Mouse (Mus musculus) neural tube, embryonic 12.5 days (tissue): ENCODE measurements around the gene Kirrel3. TPM values are rescaled to one million over a fixed set of nuclear protein-coding genes. Genes with fewer than 3 reads are reported as not detected.
A peak's percentile ranks its signal among the peaks of the same experiment; 100 is the strongest.

Experiments
- ATAC-seq: fragments of 200-750 bp; cut with Nextera tagmentation; 2 replicates; pipeline ENCODE4 v1.8.0; 2017; ENCODE audit warnings: low read depth, mild to moderate bottlenecking, moderate TSS enrichment, moderate library complexity; ENCODE audit not compliant: low FRiP score
- H3K27ac ChIP-seq: fragments of 300-500 bp; sonication (generic); 2 replicates; pipeline ENCODE4 v1.5.1; 2016
- H3K27me3 ChIP-seq: fragments of 300-500 bp; sonication (generic); replicated peaks from 2 replicates; pipeline ENCODE4 v1.6.1; 2016; ENCODE audit warnings: mild to moderate bottlenecking
- H3K36me3 ChIP-seq: fragments of 300-500 bp; sonication (generic); 2 replicates; pipeline ENCODE4 v1.6.1; 2016; ENCODE audit warnings: mild to moderate bottlenecking
- H3K4me1 ChIP-seq: fragments of 300-500 bp; sonication (generic); 2 replicates; pipeline ENCODE4 v1.6.1; 2016
- H3K4me2 ChIP-seq: fragments of 300-500 bp; sonication (generic); replicated peaks from 2 replicates; pipeline ENCODE4 v1.6.1; 2016; ENCODE audit warnings: mild to moderate bottlenecking
- H3K4me3 ChIP-seq: fragments of 300-500 bp; sonication (generic); 2 replicates; pipeline ENCODE4 v1.5.1; 2016
- H3K9ac ChIP-seq: fragments of 300-500 bp; sonication (generic); 2 replicates; pipeline ENCODE4 v1.6.1; 2016; ENCODE audit warnings: mild to moderate bottlenecking
- H3K9me3 ChIP-seq: fragments of 300-500 bp; sonication (generic); 2 replicates; pipeline ENCODE4 v1.6.1; 2016; ENCODE audit warnings: mild to moderate bottlenecking
- WGBS: fragments of 180-500 bp; shearing (Covaris S2); methylation state at CpG from one replicate; pipeline ENCODE4 v1.1.7; 2016; 5-methylcytosine and 5-hydroxymethylcytosine counted together
- polyA plus RNA-seq: library from polyadenylated mRNA; unstranded; fragments of >200 nt; fragmentation: Nextera tagmentation; extraction: Ambion mirVana; gene quantifications from 2 replicates; pipeline ENCODE4 v1.2.1, GENCODE M21; 2016

The Kirrel3 gene
- polyA plus RNA-seq, 1 experiment from 2014 or later, result 12.7 TPM

DNA sequence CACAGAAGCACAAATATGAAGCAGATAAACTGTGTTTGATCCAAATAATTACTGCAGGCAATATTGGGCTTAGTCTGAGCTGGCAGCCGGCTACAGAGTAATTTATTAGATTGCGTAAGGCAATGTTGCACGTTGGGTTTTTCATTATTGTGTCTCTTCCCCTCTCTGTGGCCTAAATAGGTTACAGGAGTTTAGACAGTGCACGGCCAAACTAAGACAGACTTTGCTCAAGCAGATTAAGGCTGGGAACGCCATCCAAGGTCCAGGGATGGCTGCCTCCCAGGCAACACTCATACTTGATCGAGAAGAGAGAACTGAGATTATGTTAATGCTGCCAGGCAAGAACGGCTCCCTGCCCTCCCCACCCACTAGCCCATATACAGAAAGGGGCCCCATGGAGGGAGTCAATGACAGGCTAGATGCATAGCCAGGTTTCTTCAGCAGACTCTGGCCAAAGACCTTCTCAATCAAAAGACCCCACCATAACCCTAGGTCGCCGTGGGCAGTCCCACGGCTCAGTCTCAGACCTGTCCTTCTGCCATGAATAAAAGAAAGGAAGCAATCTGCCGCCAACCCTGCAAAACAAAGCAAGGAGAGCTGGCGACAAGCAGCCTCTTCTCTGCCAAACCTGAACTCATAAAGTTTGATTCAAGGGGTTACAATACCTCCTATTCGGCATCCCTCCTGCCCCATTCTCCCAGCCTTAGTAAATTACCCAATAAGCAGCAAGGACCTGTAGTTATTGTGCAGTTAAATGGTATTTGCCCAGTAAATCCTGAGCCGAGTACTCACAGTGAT is 437.6 kb downstream of the Kirrel3 start:
- Histone ChIP-seq H3K9me3 (no peaks in the 10 kb centered on the region), H3K36me3 (no peaks in the 10 kb centered on the region), H3K4me3 (no peak overlapping the region), H3K4me1 (no peaks in the 10 kb centered on the region), H3K9ac (no peak overlapping the region), H3K4me2 (no peak overlapping the region), H3K27ac (no peak overlapping the region), H3K27me3 (no peaks in the 10 kb centered on the region)
- no peak for ATAC-seq
- 49% methylated on average over 14 of the region's 14 CpGs for WGBS

DNA sequence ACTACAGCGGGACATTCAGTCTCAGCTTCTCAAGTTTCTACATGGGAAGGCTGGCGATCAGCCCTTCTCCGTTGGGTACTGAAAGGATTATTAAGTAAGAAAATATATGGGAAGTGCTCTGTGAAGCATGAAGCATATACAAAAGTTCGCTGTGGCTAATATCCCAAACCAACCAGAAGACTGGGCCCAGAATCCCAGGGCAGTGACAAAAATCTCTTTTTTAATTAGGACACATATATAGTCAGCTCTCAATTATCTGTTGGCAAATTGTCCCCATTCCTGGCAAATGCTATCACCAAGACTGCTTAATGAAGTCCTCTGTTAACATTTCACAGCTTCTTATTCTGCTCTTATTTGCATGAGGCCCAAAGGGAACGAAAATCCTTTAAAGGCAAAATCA is 439.9 kb downstream of the Kirrel3 start:
- no peak overlapping the region for H3K9ac ChIP-seq
- H3K27ac ChIP-seq, result no peak overlapping the region
- no peaks in the 10 kb centered on the region for H3K27me3 ChIP-seq
- no peak overlapping the region for H3K4me3 ChIP-seq
- WGBS, result 90% methylated on average over 5 of the region's 5 CpGs
- H3K4me2 ChIP-seq, result no peak overlapping the region
- no peaks in the 10 kb centered on the region for H3K36me3 ChIP-seq
- no peaks in the 10 kb centered on the region for H3K4me1 ChIP-seq
- no peak for ATAC-seq
- no peaks in the 10 kb centered on the region for H3K9me3 ChIP-seq

DNA sequence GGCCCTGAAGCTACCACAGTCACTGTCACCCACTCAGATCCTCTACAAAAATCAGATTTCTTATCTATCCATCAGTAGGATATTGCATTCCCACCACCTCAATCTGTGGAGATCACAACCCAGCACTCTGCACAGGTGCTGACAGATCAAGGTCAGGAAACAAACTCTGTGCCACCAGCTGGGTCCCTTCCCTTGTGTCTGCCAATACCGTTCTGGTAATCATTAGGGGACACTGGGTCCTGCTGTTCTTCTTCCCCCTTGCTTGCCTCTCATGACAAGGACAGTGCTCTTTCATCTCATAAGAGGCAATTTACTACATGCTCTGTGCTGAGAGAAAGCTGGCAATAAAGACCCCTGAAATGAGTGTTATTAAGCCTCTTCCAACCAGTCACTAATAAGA is 444.7 kb downstream of the Kirrel3 start:
- Histone ChIP-seq H3K27ac (no peak overlapping the region), H3K9me3 (no peaks in the 10 kb centered on the region), H3K36me3 (no peaks in the 10 kb centered on the region), H3K4me2 (no peak overlapping the region), H3K27me3 (no peaks in the 10 kb centered on the region), H3K9ac (no peak overlapping the region), H3K4me3 (no peak overlapping the region), H3K4me1 (no peaks in the 10 kb centered on the region)
- no peak for ATAC-seq
- 46% methylated on average over 1 of the region's 1 CpGs for WGBS

DNA sequence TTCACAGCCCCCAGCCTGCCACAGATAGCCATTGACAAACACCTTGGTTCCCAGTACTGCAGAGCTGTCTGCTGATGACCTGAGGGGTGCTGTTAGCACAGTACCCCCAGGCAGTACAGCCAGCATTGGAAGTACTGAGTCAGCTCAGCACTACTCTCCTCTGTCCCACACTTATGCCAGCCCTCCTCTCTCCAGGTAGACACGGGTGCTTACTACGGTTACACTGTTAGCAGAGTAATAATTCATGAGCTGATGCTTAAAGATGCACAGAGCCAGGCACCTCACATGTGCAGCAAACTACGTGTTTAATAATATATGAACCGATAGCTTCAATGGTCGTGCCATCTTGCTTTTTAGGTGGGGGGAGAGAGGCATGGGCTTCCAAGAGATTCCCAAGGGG is 452.4 kb downstream of the Kirrel3 start:
- no peak overlapping the region for H3K27ac ChIP-seq
- ATAC-seq, result 0 out of 2 replicates have a peak, but pooled peaks have one; percentile 37
- 80% methylated on average over 5 of the region's 5 CpGs for WGBS

DNA sequence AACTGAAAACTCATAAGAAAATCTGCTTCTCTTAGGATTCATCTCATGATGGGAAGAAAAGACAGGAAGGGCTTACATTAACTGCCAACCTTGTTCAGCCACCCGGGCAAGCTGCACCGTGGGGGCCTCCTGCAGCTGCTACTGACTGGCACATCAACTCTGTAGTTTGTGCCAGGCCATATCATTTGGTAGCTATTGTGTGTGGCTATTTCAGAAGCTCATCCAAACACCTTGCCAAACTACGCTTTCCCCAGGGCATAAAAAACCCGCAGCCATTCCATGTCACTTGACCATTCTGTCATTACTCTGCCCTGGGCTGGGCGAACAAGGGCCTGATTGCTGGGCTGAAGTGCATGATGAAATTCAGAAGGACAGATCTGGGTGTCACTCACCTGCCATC is 453.9 kb downstream of the Kirrel3 start:
- H3K4me3 ChIP-seq, result no peak overlapping the region
- no peak for ATAC-seq
- no peaks in the 10 kb centered on the region for H3K4me1 ChIP-seq
- no peak overlapping the region for H3K4me2 ChIP-seq
- H3K9ac ChIP-seq, result no peak overlapping the region
- 93% methylated on average over 5 of the region's 5 CpGs for WGBS
- H3K36me3 ChIP-seq, result no peaks in the 10 kb centered on the region
- H3K27ac ChIP-seq, result no peak overlapping the region
- H3K9me3 ChIP-seq, result no peaks in the 10 kb centered on the region
- no peaks in the 10 kb centered on the region for H3K27me3 ChIP-seq

More for the DNA sequence above, 452.4 kb downstream of the Kirrel3 start:
- no peak overlapping the region for H3K4me3 ChIP-seq
- no peaks in the 10 kb centered on the region for H3K27me3 ChIP-seq
- H3K9me3 ChIP-seq, result no peaks in the 10 kb centered on the region
- no peak overlapping the region for H3K9ac ChIP-seq
- H3K4me1 ChIP-seq, result no peaks in the 10 kb centered on the region
- H3K36me3 ChIP-seq, result no peaks in the 10 kb centered on the region
- H3K4me2 ChIP-seq, result no peak overlapping the region

DNA sequence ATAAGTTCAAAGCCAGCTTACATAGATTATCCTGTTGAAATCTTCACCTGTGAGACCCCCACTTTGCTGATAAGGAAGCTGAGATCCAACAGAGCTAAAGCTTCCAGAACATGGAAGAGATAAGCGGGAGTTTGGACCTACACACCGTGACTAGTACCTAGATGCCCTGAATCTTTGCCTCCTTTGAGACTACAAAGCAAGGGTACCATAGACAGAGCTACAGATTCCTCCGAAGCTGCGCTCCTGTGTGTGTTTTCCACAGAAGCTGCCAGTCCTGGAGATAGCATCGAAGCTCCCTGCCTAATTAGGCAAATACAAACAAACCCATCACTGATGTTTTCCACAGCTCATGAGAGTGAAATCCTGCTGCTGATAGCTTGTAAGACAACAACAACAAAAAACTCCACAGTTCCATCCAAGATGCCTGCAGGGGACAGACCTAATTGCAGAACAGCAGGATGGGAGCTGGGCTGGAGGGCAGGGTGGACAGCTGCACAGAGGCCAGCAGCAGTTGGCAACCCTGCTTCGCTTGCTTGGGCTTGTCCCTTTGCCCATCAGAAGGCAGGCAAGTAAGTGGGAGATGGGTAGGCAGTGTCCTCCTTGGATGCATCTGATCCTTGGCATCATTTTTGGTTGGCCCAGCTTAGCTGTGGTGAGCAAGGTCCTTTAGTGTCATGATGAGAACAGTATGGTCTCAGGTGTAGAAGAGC is 456.6 kb downstream of the Kirrel3 start:
- Histone ChIP-seq H3K4me3 (no peak overlapping the region), H3K27me3 (no peaks in the 10 kb centered on the region), H3K27ac (no peak overlapping the region), H3K4me1 (peaks cover 2% of the 10 kb centered on the region), H3K36me3 (no peaks in the 10 kb centered on the region), H3K9me3 (no peaks in the 10 kb centered on the region), H3K9ac (no peak overlapping the region), H3K4me2 (no peak overlapping the region)
- WGBS, result 82% methylated on average over 6 of the region's 6 CpGs
- ATAC-seq, result no peak

DNA sequence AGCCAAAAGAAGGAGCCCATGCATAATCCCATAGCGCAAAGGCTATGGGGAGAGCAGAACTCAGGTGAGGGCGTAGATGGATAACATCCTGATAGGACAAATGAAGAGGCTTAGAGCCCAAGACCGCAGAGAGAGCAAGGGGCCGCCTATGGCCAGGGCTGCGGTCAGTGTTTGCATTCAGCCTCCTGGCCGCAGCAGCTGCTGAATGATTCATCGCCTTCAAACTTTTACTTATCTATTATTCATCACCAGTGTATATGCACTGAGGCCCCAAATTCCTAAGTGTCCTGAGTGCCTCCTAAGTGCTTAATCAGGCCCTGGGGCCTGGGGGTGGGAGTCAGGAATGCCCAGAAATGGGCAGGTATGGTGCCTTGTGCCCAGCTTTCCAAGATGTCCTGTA is 457.3 kb downstream of the Kirrel3 start:
- Histone ChIP-seq H3K4me3 (no peak overlapping the region), H3K9ac (no peak overlapping the region), H3K36me3 (no peaks in the 10 kb centered on the region), H3K27me3 (no peaks in the 10 kb centered on the region), H3K4me2 (no peak overlapping the region), H3K9me3 (no peaks in the 10 kb centered on the region), H3K27ac (no peak overlapping the region), H3K4me1 (peaks cover 4% of the 10 kb centered on the region)
- no peak for ATAC-seq
- WGBS, result 83% methylated on average over 7 of the region's 7 CpGs

DNA sequence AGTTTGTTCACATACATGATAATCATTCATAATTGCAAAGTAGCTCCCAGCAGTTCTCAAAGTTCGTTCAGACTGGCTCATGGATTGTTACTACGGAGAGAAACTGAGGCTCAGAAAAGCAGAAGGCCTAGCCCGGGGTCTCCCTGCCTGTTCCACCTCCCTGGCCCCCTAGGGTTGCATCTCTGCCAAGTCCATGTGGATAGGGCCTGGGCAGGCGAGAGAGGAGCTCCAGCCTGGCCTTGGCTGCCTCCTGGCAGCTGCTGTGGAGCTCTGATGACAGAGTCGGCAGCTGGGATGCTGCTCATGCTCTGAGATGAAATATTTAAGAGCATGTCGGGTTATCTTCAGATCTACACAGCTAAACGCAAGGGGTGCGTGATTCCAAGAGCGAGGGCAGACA is 459.6 kb downstream of the Kirrel3 start:
- no peaks in the 10 kb centered on the region for H3K27me3 ChIP-seq
- peaks cover 4% of the 10 kb centered on the region for H3K4me1 ChIP-seq
- no peak overlapping the region for H3K4me3 ChIP-seq
- 79% methylated on average over 9 of the region's 9 CpGs for WGBS
- H3K4me2 ChIP-seq, result no peak overlapping the region
- no peak overlapping the region for H3K9ac ChIP-seq
- no peak for ATAC-seq
- no peaks in the 10 kb centered on the region for H3K36me3 ChIP-seq
- no peak overlapping the region for H3K27ac ChIP-seq
- no peaks in the 10 kb centered on the region for H3K9me3 ChIP-seq

DNA sequence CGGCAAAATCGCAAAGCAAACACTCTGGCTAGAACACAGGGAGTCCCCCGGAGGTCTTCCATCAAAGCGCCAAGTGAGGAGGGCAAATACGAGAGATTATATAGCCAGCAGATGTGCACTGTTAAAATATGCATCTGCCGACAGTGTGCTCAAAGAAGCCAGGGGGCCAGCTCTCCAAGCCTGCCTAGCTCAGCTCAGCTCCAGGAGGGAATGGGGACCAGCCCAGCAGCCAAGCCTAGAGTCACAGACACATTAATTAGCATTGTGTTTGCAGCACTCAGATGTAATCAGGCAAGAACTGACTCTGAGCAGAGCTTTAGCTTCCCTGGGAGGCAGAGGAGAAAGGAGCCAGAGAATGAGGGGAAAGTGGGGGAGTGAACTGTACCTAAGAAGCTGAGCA is 461.6 kb downstream of the Kirrel3 start:
- Histone ChIP-seq H3K27ac (no peak overlapping the region), H3K9me3 (no peaks in the 10 kb centered on the region)
- 0 out of 2 replicates have a peak, but pooled peaks have one; percentile 10 for ATAC-seq

DNA sequence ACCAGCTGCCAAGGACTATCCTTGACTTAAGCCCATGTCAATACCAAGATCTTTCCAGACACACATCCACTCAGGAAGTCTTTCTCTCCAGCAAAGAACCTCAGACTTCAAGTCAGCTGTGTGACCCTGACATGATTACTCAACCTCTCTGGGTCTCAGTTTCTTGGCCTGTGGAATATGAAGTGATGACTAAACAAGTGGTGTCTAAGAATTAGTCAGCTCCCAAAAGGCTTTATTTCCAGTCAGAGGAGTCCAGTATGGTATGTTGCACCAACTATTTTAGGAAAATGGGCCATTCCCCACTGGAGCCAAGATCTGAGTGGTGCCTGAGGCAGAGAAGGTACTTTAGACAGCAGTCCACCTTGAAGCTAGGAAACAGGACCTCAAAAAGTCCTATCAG is 462.0 kb downstream of the Kirrel3 start:
- Histone ChIP-seq H3K4me3 (no peak overlapping the region), H3K27ac (no peak overlapping the region), H3K4me2 (no peak overlapping the region), H3K9me3 (no peaks in the 10 kb centered on the region), H3K9ac (no peak overlapping the region), H3K27me3 (no peaks in the 10 kb centered on the region), H3K4me1 (peaks cover 4% of the 10 kb centered on the region), H3K36me3 (no peaks in the 10 kb centered on the region)
- no peak for ATAC-seq

More for the DNA sequence above, 461.6 kb downstream of the Kirrel3 start:
- Histone ChIP-seq H3K4me1 (peaks cover 4% of the 10 kb centered on the region), H3K4me3 (no peak overlapping the region), H3K4me2 (no peak overlapping the region), H3K27me3 (no peaks in the 10 kb centered on the region), H3K9ac (no peak overlapping the region), H3K36me3 (no peaks in the 10 kb centered on the region)
- 36% methylated on average over 6 of the region's 6 CpGs for WGBS

DNA sequence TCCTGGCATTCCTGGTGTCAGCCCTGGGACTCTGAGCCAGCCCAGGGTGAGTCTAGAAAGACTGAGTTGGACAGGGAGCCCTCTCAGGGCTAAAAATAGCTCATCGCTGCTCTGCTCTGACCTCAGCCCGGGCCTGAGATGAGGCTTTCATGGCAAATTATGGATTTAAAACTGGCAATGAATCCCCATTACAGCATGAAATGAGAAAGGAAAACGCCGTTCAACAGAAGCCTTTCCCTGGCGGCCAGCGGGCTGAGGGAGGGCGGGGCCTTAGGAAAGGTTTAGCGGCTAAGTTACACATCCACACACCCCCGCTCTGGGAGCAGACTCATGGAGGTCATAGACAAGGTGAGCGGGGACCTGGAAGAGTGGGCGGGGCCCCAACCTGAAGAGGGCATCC is 467.7 kb downstream of the Kirrel3 start:
- Histone ChIP-seq H3K9me3 (no peaks in the 10 kb centered on the region), H3K9ac (no peak overlapping the region), H3K4me3 (no peak overlapping the region), H3K27me3 (no peaks in the 10 kb centered on the region), H3K4me1 (no peaks in the 10 kb centered on the region), H3K36me3 (no peaks in the 10 kb centered on the region), H3K4me2 (no peak overlapping the region), H3K27ac (no peak overlapping the region)
- WGBS, result 59% methylated on average over 11 of the region's 11 CpGs
- no peak for ATAC-seq

DNA sequence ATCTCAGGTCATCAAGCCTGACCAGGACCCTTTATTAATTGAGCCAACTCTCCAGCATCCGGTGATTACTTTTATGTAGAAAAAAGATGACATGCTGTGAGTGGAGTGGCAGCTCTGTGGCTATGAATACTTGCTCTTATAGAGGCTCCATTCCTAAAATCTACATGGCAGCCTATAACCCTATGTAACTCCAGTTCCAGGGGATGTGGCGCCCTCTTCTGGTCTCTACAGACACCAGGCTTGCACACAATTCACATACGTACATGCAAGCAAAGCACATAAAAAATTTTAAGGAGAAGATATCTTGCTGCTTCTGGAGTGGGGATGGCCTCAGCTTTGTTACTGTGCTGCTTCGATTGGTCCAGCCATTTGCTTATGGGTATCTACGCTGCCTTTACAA is 468.5 kb downstream of the Kirrel3 start:
- Histone ChIP-seq H3K27me3 (no peaks in the 10 kb centered on the region), H3K4me2 (no peak overlapping the region), H3K4me1 (no peaks in the 10 kb centered on the region), H3K4me3 (no peak overlapping the region), H3K9me3 (no peaks in the 10 kb centered on the region), H3K9ac (no peak overlapping the region), H3K27ac (no peak overlapping the region), H3K36me3 (no peaks in the 10 kb centered on the region)
- 59% methylated on average over 5 of the region's 5 CpGs for WGBS
- ATAC-seq, result no peak

DNA sequence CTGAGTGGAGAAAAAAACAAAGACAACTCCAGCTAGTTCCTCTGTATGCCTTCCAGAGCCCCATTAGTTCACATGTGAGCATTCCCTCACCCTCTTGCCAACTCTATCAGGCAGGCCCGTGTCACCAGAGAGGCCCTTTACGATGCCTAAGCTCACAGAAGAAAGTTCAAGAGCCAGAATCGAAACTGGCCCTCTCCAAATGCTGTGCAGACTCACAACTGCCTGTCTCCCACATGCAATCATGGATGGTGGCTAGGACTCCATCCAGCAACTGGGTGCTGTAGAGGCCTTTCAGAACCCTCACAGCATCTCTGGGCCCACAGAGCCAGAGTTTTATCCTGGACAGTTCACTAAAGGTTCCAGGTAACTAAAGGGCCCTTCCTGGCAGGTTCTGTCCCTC is 470.8 kb downstream of the Kirrel3 start:
- Histone ChIP-seq H3K36me3 (no peaks in the 10 kb centered on the region), H3K4me3 (no peak overlapping the region), H3K9ac (no peak overlapping the region), H3K27me3 (no peaks in the 10 kb centered on the region), H3K4me1 (no peaks in the 10 kb centered on the region), H3K9me3 (no peaks in the 10 kb centered on the region), H3K4me2 (no peak overlapping the region), H3K27ac (no peak overlapping the region)
- 76% methylated on average over 3 of the region's 3 CpGs for WGBS
- ATAC-seq, result no peak
